Mouse (Mus musculus): ENCODE data around the gene Hipk1.

DNA sequence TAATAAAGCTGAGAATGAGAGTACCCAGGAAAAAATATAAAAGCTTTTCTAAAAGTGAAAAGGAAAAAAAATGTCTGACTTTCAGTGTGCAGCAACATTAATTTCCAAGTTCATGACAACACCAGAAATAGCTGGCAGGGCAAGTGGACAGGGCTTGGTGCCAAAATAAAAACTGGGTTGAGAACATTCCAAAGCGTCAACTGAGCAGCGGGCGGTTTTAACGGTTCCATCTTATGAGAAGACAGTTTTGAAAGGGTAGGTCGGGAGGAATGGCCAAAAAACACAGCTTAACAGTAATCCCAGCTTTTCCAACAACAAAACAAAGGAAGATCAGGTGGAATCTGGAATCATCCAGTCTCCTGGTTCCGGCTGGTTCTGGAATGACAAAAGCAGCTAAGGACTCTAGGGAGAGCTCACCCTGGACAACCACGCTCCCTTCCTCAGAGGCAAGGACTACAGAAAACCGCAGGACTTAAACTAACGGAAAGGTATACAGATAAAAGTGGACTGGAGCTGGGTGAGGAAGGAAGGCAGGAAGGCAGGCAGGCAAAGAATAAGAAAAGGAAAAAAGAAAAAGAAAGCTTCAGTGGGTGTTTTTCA, 19.7 kb downstream of the Hipk1 start:
- TF ChIP-seq POLR2A (IDR thresholded peaks at IDR 0.05; ENCODE audit: low read depth, low read length) = no peak
- no peak for TF ChIP-seq CTCF (IDR thresholded peaks at IDR 0.05; ENCODE audit: extremely low read depth, insufficient read length, insufficient replicate concordance, low read depth, low read length)
